Mouse (Mus musculus) heart, postnatal 10 days (tissue): Measurements from ENCODE around the gene Rabgef1. TPM values are rescaled to one million over a fixed set of nuclear protein-coding genes. Genes with fewer than 3 reads are reported as not detected.

Experiments
- DNase-seq, 2 experiments: peaks; one replicate each; pipeline ENCODE4 v3.0.0; 2021
- intact Hi-C: fragments of 180-260 bp; cut with DNase I; formaldehyde crosslinking; loops from one replicate; pipeline ENCODE4 v1.15.1; 2025
- total RNA-seq, 2 experiments: library from RNA; stranded (reverse); gene quantifications; 2 replicates each; pipeline ENCODE4 v1.2.3; 2021

Gene Rabgef1
- total RNA-seq, 2 experiments from 2014 or later, result 20.3 to 20.7 TPM

GRCm38 (mm10) chr5:130256678-130257271, 85.2 kb downstream of the Rabgef1 start:
- intact Hi-C loops, result no loop called here
- DNase-seq, result peak; percentile 98

- no peak for DNase-seq
- intact Hi-C loops, result no loop called here
Measured at GRCm38 (mm10) chr5:130257303-130257702, 85.7 kb downstream of the Rabgef1 start.

DNA sequence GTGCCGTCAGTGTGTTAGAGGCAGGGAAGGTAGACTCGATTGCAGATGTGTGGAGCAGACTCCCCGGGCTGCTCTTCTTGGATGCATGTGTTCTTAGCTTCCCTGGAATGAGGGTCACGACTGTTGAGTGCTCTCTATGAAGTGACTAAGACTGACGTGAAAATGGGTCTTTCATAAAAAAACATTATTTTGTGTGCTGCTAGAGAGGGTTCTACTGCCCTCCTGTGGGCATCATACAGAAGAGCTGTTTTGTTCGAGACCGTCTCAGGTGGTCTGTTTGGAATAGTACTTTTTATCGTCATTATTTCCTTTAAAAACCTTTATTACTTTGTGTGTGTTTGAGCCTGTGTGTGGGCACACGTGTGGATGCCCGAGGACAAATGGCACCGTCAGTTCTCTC, 91.9 kb downstream of the Rabgef1 start:
- intact Hi-C loops, result no loop called here
- no peak for DNase-seq

Other genes starting within 250 kb of the Rabgef1 start
- gene Vkorc1l1, start 229.8 kb upstream of the Rabgef1 start, total RNA-seq, result 10 to 100 TPM; 18.5 to 19.9 TPM
- 10 to 100 TPM; 24.5 to 25.4 TPM for gene Gusb, start 168.7 kb upstream of the Rabgef1 start, total RNA-seq
- 10 to 100 TPM in 1 of 2 experiments, 1 to 10 TPM in 1; 9.6 to 10.0 TPM for gene Asl, start 142.6 kb upstream of the Rabgef1 start, total RNA-seq
- gene Crcp, start 142.5 kb upstream of the Rabgef1 start, total RNA-seq, result 10 to 100 TPM; 14.9 to 15.1 TPM
- 10 to 100 TPM; 22.5 to 24.8 TPM for gene Tpst1, start 98.5 kb upstream of the Rabgef1 start, total RNA-seq
- gene Kctd7, start 26.9 kb upstream of the Rabgef1 start, total RNA-seq, result 1 to 10 TPM; 2.5 to 3.9 TPM
- gene Tmem248, start 45.3 kb downstream of the Rabgef1 start, total RNA-seq, result 10 to 100 TPM; 41.3 to 41.7 TPM
- gene Sbds, start 83.7 kb downstream of the Rabgef1 start, total RNA-seq, result 10 to 100 TPM; 44.3 to 46.8 TPM
- 1 to 10 TPM; 9.4 to 9.5 TPM for gene Tyw1, start 83.8 kb downstream of the Rabgef1 start, total RNA-seq
- gene Caln1, start 197.7 kb downstream of the Rabgef1 start, total RNA-seq, result under 1 TPM in 1 of 2 experiments, not detected in 1; 0.05 TPM
- not detected for gene A330070K13Rik, start 212.8 kb downstream of the Rabgef1 start, total RNA-seq